Mouse (Mus musculus) limb, embryonic 14.5 days (tissue): ENCODE results near the gene Ice2. TPM values are rescaled to one million over a fixed set of nuclear protein-coding genes. Genes with fewer than 3 reads are reported as not detected.

Experiments used
- ATAC-seq: fragments of 200-750 bp; cut with Nextera tagmentation; 2 replicates; pipeline ENCODE4 v1.8.0; 2017; ENCODE audit warnings: low read depth, moderate number of reproducible peaks, moderate TSS enrichment; ENCODE audit not compliant: low FRiP score
- DNase-seq: peaks from one replicate; pipeline ENCODE4 v3.0.0-alpha.2; 2015; ENCODE audit warnings: low spot score
- H3K27ac ChIP-seq: fragments of 300-500 bp; sonication (generic); replicated peaks from 2 replicates; pipeline ENCODE4 v1.5.1; 2014; ENCODE audit warnings: low read depth, mild to moderate bottlenecking, low read length, moderate library complexity, mixed read lengths
- H3K27me3 ChIP-seq: fragments of 300-500 bp; sonication (generic); 2 replicates; pipeline ENCODE4 v1.6.1; 2014; ENCODE audit warnings: low read length, mixed read lengths; ENCODE audit not compliant: control insufficient read depth, insufficient read depth
- H3K36me3 ChIP-seq: fragments of 300-500 bp; sonication (generic); 2 replicates; pipeline ENCODE4 v1.6.1; 2014; ENCODE audit warnings: mild to moderate bottlenecking, low read length, moderate library complexity, mixed read lengths; ENCODE audit not compliant: control insufficient read depth, insufficient read depth
- H3K4me1 ChIP-seq: fragments of 300-500 bp; sonication (generic); 2 replicates; pipeline ENCODE4 v1.6.1; 2014; ENCODE audit warnings: antibody characterized with exemption, low read length, mixed read lengths; ENCODE audit not compliant: control insufficient read depth, insufficient read depth
- H3K4me2 ChIP-seq: fragments of 300-500 bp; sonication (generic); replicated peaks from 2 replicates; pipeline ENCODE4 v1.6.1; 2014; ENCODE audit warnings: low read depth, mild to moderate bottlenecking, low read length, moderate library complexity; ENCODE audit not compliant: severe bottlenecking
- H3K4me3 ChIP-seq: fragments of 300-500 bp; sonication (generic); replicated peaks from 2 replicates; pipeline ENCODE4 v1.5.1; 2014; ENCODE audit warnings: low read length
- H3K9ac ChIP-seq: fragments of 300-500 bp; sonication (generic); 2 replicates; pipeline ENCODE4 v1.6.1; 2014; ENCODE audit warnings: mild to moderate bottlenecking, low read depth, low read length, moderate library complexity; ENCODE audit not compliant: severe bottlenecking
- H3K9me3 ChIP-seq: fragments of 300-500 bp; sonication (generic); 2 replicates; pipeline ENCODE4 v1.6.1; 2016; ENCODE audit warnings: low read length; ENCODE audit not compliant: control insufficient read depth
- POLR2A ChIP-seq: fragments of 200-500 bp; IDR thresholded peaks from 2 replicates; pipeline ENCODE4 v1.8.0; 2012; ENCODE audit warnings: inconsistent platforms, mild to moderate bottlenecking, moderate library complexity, borderline replicate concordance; ENCODE audit not compliant: insufficient read depth, insufficient read length; ENCODE audit errors: extremely low read depth
- WGBS: fragments of 180-500 bp; shearing (Covaris S2); extraction: QIAGEN DNeasy Blood & Tissue Kit; methylation state at CpG from one replicate; pipeline ENCODE4 v1.1.7; 2014; 5-methylcytosine and 5-hydroxymethylcytosine counted together
- polyA plus RNA-seq, 2 experiments: library from polyadenylated mRNA; depleted of rRNA in 1 of 2; stranded (reverse) in 1 of 2; unstranded in 1 of 2; fragments of >200 nt; fragmentation: Nextera tagmentation in 1 of 2; extraction: Ambion mirVana in 1 of 2; gene quantifications; 2 replicates each; pipeline versions ENCODE4 v1.2.1 to v1.2.3; 2012 to 2014

Gene Ice2
- polyA plus RNA-seq, 2 experiments: 13.7 to 15.8 TPM

GRCm38 (mm10) chr9:69371046-69371724, 26.5 kb upstream of the Ice2 start:
- TF ChIP-seq POLR2A: no peak
- peaks cover 6% of the 10 kb centered on the region; the same call in 1 of the 2 replicates for H3K36me3 ChIP-seq
- no peak for ATAC-seq
- no peak overlapping the region for H3K9ac ChIP-seq
- no peak overlapping the region for H3K4me2 ChIP-seq
- 78% methylated on average over 11 of the region's 11 CpGs for WGBS
- 0 out of 2 replicates have a peak, but pooled peaks cover 2% of the 10 kb centered on the region for H3K4me1 ChIP-seq
- H3K9me3 ChIP-seq: no peaks in the 10 kb centered on the region
- DNase-seq: no peak
- no peaks in the 10 kb centered on the region for H3K27me3 ChIP-seq
- no peak overlapping the region for H3K27ac ChIP-seq
- H3K4me3 ChIP-seq: no peak overlapping the region

- peaks cover 10% of the 10 kb centered on the region; the same call in 1 of the 2 replicates for H3K36me3 ChIP-seq
- 48% methylated on average over 4 of the region's 4 CpGs for WGBS
- H3K4me1 ChIP-seq: no peaks in the 10 kb centered on the region
- TF ChIP-seq POLR2A: no peak
- DNase-seq: no peak
- H3K4me2 ChIP-seq: no peak overlapping the region
- no peaks in the 10 kb centered on the region for H3K9me3 ChIP-seq
- no peaks in the 10 kb centered on the region for H3K27me3 ChIP-seq
- H3K9ac ChIP-seq: no peak overlapping the region
- no peak for ATAC-seq
- no peak overlapping the region for H3K4me3 ChIP-seq
- H3K27ac ChIP-seq: no peak overlapping the region
Observed at GRCm38 (mm10) chr9:69372871-69373270, 24.8 kb upstream of the Ice2 start.

DNA sequence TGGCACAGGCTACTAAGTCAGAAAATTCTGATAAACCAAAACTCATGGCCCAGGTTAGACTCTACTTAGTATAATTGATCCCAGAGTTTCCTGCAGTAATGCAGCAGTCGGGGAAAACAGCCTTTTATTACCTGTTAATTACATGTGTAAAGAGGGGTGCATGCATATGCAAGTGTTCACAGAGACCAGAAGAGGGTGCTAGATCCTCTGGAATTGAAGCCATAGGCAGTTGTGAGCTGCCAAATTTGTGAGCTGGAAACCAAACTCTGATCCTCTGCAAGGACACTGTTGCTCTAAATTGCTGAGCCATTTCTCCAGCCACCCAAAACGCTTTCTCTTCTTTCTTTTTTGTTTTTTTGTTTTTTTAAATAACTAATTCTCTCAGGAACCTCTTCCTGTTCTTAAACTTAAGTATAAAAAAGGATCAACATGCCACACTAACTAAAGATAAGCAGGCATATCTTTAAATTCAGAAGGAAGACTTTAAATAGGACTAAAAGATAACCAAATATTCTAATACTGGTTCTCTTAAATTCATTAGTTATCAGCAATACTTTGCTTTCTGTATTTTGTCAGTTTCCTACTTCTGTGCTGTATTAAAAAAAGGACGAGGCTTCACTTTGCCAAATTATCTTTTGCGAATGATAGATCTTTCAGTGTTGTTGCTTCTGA, 20.6 kb upstream of the Ice2 start:
- WGBS: 74% methylated on average over 4 of the region's 4 CpGs
- DNase-seq: no peak
- H3K4me3 ChIP-seq: no peak overlapping the region
- no peak overlapping the region for H3K9ac ChIP-seq
- H3K4me1 ChIP-seq: no peaks in the 10 kb centered on the region
- no peaks in the 10 kb centered on the region for H3K27me3 ChIP-seq
- no peak overlapping the region for H3K27ac ChIP-seq
- peaks cover 10% of the 10 kb centered on the region; the same call in 1 of the 2 replicates for H3K36me3 ChIP-seq
- H3K4me2 ChIP-seq: no peak overlapping the region
- ATAC-seq: no peak
- H3K9me3 ChIP-seq: no peaks in the 10 kb centered on the region
- no peak for TF ChIP-seq POLR2A

- no peaks in the 10 kb centered on the region for H3K9me3 ChIP-seq
- peaks cover 10% of the 10 kb centered on the region; the same call in 1 of the 2 replicates for H3K36me3 ChIP-seq
- H3K27ac ChIP-seq: no peak overlapping the region
- TF ChIP-seq POLR2A: no peak
- no peak for ATAC-seq
- WGBS: 78% methylated on average over 3 of the region's 3 CpGs
- no peaks in the 10 kb centered on the region for H3K27me3 ChIP-seq
- no peak for DNase-seq
- H3K4me2 ChIP-seq: no peak overlapping the region
- H3K9ac ChIP-seq: no peak overlapping the region
- no peaks in the 10 kb centered on the region for H3K4me1 ChIP-seq
- H3K4me3 ChIP-seq: no peak overlapping the region
Observed at GRCm38 (mm10) chr9:69377654-69378045, 20.1 kb upstream of the Ice2 start.

GRCm38 (mm10) chr9:69380546-69380945, 17.2 kb upstream of the Ice2 start:
- no peaks in the 10 kb centered on the region for H3K27me3 ChIP-seq
- no peak overlapping the region for H3K27ac ChIP-seq
- H3K9me3 ChIP-seq: no peaks in the 10 kb centered on the region
- no peak overlapping the region for H3K4me3 ChIP-seq
- 54% methylated on average over 1 of the region's 1 CpGs for WGBS
- peaks cover 6% of the 10 kb centered on the region for H3K4me1 ChIP-seq
- H3K4me2 ChIP-seq: no peak overlapping the region
- no peak for TF ChIP-seq POLR2A
- H3K9ac ChIP-seq: no peak overlapping the region
- peaks cover 4% of the 10 kb centered on the region; the same call in 1 of the 2 replicates for H3K36me3 ChIP-seq
- no peak for ATAC-seq
- no peak for DNase-seq
